Mouse (Mus musculus) liver, postnatal 0 days (tissue): Measurements from ENCODE around the gene Radil.

Experiments
- CTCF ChIP-seq: sonication (generic); IDR thresholded peaks from 2 replicates; pipeline ENCODE4 v1.5.1; 2016; ENCODE audit warnings: antibody characterized with exemption, low read depth
- EP300 ChIP-seq: IDR thresholded peaks from 2 replicates; pipeline ENCODE4 v1.6.1; 2016; ENCODE audit warnings: antibody characterized with exemption, low read depth, mild to moderate bottlenecking

DNA sequence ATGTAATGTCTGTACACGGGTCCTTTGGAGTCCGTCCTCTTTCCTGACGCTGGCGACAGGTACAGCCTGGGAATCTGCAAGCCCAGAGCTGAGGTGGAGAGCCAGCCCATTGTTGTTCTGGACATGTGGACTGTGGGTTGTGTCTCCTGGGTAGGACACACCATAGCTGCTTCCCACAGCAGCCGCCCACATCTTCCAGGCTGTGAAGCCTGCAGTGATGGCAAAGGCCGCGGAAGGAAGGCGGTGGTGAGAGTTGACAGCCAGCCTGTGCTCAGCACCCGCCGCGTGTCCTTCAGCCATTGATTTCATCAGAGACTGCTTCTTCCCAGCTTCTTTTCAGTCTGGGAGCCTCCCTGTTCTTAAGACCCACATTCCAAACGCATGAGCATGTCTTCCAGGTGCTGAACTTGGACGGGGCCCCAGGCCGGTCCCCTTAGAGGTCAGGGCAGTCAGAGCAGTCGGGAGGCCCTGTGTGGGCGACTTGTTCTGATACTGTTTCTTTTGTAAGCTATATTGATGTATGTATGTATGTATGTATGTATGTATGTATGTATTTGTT lies 112.4 kb downstream of the Radil start:
- no peak for TF ChIP-seq EP300
- TF ChIP-seq CTCF: no peak
